Mouse (Mus musculus) MEL (cell line): ENCODE measurements around the gene Krt25.

Experiments
- CHD1 ChIP-seq: IDR thresholded peaks from 2 replicates; pipeline ENCODE4 v1.6.1; 2012; ENCODE audit warnings: low read depth, mild to moderate bottlenecking, inconsistent platforms, low read length, improper control_type of control experiment
- CHD2 ChIP-seq: IDR thresholded peaks from 2 replicates; pipeline ENCODE4 v1.6.1; 2011; ENCODE audit warnings: low read length, improper control_type of control experiment
- POLR2A ChIP-seq, 2 experiments: IDR thresholded peaks; 2 replicates each; pipeline ENCODE4 v1.6.1; 2011 to 2012; ENCODE audit warnings: low read length in 2 of 2, mild to moderate bottlenecking in 2 of 2, control low read depth in 1 of 2, improper control_type of control experiment in 1 of 2, low read depth in 1 of 2, moderate library complexity in 1 of 2; ENCODE audit not compliant: control insufficient read depth in 1 of 2, insufficient read depth in 1 of 2, poor library complexity in 1 of 2
- RAD21 ChIP-seq: IDR thresholded peaks from 2 replicates; pipeline ENCODE4 v1.6.1; 2011; ENCODE audit warnings: mild to moderate bottlenecking, low read depth, low read length, improper control_type of control experiment
- USF1 ChIP-seq: IDR thresholded peaks from 2 replicates; pipeline ENCODE4 v1.6.1; 2014; ENCODE audit warnings: low read depth, mild to moderate bottlenecking, inconsistent platforms, low read length, improper control_type of control experiment, moderate library complexity
- ZC3H11A ChIP-seq: IDR thresholded peaks from 2 replicates; pipeline ENCODE4 v1.6.1; 2012; ENCODE audit warnings: low read depth, mild to moderate bottlenecking, inconsistent platforms, low read length, improper control_type of control experiment

DNA sequence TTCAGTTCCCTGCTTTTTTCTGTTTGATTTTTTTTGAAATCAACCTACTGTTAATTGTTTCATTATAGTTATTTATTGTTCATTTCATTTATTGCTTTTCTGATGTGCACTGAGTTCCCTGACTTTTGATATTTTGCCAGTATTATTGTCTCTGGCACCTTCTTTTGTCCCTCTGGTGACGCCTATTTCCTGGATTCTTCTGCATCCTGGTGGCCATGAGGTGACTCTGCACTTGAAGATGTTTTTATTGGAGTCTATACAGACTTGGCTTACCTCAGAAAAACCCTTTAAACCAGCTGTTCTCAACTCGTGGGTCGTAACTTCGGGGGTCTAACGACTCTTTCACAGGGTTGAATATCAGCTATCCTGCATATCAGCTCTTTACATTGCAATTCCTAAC lies 27.7 kb downstream of the Krt25 start:
- TF ChIP-seq CHD2 (no peak), POLR2A (IDR thresholded peaks at IDR 0.05; ENCODE audit: control insufficient read depth in 1 of 2, insufficient read depth in 1 of 2, low read depth in 1 of 2, low read length in 2 of 2, poor library complexity in 1 of 2) (no peak), ZC3H11A (no peak), RAD21 (peak; percentile 21), USF1 (no peak), CHD1 (no peak)
